Mouse (Mus musculus) adrenal gland (tissue): Measurements from ENCODE around the gene Scube1.

ENCODE experiments used
- intact Hi-C: fragments of 180-260 bp; cut with DNase I; formaldehyde crosslinking; loops from one replicate; pipeline ENCODE4 v1.15.1; 2025

Gene Scube1

DNA sequence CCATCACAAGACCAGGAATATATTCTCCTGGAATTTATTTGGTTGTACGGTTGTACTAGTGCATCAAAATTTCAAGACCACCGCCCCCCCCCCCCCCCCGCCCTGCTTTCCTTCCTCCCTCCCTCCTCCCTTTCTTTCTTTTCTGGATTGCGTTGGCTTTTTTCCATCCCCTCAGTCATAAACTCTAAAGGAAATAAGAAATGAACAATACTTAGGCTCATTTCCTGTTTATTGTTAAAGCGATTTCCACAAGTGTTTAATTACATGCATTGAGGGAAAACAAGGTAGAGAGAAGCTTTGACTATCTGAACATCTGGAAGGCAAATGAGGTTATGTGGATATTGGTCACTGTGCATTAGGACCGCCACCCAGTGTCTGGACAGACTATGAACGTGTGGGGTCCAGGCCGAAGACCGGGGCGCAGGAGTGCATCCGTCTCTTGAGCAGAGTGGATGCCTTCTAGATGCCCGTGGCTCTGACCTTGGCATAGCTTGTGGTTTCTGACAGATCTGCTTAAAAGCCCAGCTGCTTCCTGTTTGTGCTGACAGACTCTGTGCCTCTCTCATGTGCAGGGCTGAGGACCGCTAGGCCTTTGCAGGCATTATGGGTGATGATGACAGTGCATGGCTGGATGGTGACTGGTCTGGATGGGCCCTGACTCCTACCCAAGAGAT is 122.3 kb downstream of the Scube1 start:
- intact Hi-C loops: no loop called here

DNA sequence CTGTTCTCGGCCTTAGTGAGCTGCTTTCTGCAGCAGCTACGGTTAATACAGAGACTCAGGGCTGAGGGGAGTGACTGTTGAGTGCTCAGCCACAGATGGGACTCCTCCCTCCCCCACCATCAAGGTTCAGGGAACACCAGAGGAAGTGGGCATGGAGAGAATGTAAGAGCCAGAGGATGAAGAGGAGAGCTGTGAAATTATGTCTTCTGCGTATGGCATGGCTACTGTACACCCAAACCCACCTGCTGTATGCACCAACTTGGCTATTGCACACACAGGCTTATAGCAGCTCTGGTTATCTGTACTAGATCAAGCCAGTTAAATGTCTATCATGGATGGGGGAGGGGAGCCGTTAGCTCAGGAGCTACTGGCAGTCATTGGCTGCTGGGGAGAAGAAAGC is 123.6 kb downstream of the Scube1 start:
- intact Hi-C loops: no loop called here

DNA sequence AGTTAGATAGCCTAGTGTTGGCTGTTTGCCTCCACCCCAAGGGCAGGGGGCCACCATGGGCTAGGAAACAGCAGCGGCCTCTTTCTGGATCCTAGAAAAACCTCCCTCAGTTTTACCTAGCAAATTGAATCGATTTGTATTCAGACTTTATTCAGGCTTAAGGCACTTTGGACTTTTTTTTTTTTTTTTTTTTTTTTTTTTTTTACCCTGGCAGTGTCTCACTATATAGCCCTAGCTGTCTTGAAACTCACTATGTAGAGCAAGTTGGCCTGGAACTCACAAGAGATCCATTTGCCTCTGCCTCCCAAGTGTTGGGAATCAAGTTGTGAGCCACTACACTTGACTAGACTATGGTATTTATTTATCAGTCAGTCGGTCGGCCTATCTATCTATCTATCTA is 128.0 kb downstream of the Scube1 start:
- intact Hi-C loops: no loop called here

DNA sequence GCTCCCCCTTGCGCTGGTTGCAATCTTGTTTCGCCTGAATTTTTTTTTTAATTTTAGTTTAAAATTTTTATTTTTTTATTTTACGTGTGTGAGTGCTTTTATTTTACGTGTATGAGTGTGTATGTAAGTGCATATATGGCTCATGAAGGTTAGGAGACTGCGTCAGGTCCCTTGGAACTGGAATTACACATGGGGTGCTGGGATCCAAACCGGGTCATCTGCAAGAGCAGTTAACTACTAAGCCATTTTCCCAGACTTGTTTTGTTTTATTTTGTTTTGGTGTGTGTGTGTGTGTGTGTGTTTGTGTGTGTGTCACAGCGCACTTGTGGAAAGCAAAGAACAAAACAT is 129.5 kb downstream of the Scube1 start:
- intact Hi-C loops: no loop called here

DNA sequence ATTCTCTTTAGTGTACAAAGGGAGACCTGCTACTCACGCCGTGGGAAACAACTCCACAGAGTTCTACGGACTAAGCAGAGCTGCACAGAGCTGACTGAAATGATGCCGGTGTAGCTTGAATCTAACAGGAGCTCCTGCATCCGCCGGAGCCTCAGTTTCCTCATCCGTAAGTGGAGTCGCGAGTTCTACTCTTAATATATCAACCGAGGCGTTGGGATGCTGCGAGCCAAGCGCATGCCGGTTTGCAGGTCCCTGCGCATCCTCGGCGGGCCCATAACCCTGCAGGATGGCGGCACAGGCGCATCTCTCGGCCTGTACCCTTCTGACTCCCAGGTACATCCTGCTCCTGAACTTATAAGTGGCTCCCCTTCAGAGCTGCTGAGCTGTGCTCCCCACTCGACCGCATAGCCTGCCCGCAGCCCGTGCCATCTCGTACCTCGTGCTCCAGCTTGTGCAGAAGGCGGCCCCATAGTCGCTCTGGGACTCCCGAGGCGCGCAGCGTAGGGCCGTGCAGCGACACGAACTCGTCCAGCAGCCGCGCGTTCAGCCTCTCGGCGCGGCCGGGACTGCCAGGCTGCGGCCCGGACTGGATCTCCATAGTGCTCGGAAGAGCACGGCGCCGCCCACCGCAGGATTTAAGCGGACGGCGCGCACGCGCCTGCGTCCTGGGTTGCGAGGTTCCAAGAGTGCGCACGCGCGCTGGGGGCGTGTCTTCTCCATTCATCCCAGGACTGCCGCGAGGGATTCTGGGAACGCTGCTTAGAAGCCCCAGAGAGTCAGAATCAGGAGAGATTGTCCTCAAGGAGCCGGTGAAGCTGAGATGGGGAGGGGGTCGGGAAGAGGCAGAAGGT is 130.1 kb downstream of the Scube1 start, which contains the start of gene Ttll12:
Gene Ttll12 (minus strand): TSS at position 645 of the 851 bp plus-strand sequence.
- intact Hi-C loops: no loop called here

DNA sequence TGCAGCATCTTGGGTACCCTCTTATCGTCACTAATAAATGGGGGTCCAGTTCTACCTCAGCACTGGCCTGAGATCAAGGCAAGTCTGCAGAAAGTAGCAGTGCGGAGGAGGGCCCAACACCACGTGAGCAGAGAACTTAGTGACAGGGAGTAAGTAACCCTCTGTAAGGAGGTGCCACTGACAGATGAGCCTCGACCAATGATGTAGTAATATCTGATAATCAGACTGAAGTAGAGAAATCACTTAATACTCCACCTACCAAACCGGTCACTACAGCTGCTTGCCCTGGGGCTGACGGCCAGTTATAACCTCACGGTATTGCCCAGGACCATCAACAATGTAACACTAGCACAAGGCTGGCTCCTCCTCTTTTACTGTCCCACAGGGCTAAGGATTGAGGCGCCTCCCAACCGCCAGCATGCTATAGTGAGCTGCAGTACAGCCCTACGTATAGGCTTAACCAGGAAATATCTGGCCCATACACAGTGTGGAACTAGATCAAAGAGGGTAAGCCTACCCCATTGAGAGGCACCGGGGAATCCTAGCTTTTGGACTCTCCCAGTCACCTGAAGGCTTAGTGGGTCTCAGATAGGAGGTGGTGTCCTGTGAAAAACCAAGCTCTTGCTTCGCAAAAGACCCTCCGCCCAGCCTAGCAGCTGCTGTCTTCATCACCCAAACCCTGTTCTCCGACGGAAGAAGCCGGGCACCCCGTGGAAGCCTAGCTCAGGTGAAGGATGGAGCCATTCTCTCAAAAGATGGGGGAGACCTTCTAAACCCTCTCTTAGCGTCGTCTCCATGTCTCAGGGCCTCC is 130.9 kb downstream of the Scube1 start:
- intact Hi-C loops: no loop called here

DNA sequence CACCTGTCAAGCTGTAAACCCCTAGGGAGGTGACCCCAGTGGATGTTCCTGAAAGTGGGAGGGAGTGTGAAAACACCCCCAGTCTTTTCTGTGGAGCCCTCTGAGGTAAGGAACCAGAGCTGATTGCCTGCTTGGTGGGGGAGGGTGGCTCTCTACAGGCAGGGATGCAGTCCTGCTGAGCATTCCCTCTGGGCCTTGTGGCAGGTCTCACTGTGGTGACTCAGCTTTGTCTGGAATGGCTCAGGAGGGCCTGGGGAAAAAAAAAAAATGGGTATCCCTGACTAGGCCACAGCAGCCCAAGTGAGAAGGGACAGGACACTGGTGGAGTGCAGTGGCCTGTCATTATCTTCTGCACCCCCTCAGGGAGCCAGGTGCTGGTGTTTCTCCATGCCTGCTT is 131.6 kb downstream of the Scube1 start:
- intact Hi-C loops: no loop called here

DNA sequence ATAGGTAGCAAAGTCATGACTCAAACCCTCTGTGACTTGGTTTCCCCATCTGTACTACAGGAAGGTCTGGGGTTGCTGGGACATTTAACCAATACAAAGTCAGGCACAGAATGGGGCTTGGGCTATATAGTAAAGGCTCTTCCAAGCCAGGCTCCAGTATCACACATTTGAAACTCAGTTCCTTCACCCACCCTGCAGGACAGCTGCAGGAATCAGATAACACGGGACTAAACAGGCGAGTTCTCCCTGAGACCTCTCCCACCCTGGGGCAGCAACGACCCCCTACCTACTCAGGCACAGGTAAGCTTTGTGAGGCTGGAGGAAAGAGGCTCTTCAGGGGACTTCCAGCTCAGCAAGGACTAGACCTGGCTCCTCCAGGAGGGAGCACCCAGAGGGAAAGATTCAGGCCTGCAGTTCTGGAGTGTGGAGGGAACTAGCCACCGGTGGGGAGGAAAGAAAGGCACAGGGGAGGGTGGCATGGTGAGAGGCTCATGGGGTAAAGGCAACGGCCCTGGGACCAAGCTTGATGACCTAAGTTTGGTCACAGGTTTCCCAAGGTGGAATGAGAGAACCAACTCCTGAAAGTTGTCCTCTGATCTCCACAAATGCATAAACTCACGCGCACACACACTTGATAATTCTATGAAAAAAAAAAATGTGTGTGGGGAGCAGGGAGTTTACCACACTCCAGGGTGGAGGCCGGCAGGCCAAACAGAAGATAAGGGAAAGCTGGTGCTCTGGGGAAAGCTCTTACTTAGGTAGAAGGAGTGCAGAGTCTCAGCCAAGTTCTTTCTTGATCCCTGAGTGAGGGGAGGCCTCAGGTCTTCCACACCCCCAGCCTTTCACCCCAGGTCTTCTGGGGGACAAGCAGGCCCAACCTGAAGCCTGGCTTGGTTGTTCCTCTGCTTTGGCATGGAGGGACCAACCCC is 132.3 kb downstream of the Scube1 start:
- intact Hi-C loops: no loop called here

DNA sequence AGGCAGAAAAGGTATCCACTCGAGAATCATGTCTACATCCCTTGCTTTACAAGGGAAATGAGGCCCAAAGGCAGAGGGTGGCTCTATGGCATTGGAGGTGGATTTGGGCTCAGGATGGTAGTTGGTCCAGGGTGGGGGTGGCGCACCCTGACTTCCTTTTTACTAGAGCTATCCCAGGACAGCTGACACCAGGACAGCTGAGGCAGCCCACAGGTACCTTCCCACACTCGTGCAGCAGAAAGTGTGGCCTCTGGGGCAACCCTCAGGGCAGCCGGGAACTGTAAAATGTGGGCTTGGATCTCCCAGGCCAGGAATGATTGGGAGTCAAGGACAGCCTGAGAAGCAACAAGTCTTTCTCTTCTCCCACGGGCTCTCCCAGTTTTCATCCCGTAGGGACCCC is 133.1 kb downstream of the Scube1 start:
- intact Hi-C loops: no loop called here

DNA sequence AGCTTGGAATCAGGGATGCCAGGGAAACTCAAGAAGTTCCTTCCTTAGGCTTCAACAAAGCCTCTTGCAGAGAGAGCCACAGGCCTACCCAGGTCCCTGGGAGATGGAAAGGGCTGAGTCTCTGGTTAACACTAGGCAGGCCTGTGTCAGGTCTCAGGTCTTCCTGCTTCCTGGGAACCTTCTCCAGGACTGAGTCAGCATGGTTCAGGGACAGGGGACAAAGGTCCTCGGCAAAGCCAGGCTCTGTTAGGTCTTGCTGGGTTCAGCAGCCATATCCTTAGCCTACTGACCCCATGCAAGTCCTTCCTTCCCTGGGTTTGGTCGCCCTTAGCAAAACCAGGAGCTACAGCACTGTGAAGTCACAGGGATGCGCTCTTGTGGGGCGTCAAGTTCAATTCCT is 134.0 kb downstream of the Scube1 start:
- intact Hi-C loops: no loop called here

DNA sequence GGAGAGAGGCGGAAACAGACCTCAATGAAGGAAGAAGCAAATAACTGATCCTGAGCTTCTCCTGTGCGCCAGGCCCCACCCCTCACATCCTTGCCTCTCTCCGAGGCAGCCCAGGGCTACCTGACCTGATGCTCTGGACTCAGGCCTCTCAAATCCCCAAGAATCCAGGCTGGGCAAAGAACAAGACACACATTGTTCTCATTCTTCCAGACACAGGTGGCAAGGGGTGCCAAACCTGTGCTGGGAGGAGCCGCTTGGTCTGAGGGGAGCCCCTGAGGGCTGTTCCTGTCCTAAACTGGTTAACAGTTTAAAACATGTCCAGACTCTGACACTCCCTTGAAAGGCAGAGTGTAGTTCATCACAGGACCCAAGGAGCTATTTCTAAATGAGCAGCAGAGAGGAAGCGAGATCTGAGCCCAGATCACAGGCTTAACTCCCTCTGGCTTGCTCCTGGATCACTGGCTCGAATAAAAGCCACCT is 140.0 kb downstream of the Scube1 start:
- intact Hi-C loops: no loop called here

DNA sequence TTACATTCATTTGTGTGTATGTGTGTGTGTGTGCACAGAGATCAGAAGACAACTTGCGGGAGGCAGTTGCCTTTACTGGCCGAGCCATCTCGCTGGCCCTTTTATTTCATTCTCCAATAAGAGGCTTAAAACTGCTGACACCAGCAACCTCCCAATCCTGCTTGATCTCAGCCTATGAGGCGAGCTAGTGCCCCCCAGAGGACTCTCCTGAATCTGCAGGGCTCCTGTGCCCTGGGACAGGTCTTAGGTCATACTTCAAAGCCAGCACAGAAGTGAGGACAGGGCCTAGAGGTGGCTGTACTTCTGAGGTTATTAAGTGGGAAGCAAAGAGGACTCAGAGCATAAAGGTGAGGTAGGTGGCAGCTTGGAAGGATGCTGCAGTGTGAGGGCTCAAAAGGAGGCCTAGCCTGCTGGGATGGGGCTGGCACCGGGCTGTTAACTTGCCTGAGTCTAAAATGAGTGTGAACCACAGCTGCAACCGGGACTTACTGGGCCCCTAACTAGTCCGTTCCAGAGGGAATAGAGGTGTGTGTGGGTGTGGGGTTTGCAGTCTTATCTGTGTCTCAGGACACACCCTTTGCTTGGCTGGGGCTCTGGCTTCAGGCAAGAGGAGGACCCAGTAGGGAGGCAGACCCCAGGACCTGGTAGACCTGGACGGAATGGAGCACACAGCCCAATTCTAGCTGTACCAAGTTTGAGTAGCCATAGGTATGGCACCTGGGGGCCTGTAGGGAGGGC is 141.2 kb downstream of the Scube1 start:
- intact Hi-C loops: no loop called here

DNA sequence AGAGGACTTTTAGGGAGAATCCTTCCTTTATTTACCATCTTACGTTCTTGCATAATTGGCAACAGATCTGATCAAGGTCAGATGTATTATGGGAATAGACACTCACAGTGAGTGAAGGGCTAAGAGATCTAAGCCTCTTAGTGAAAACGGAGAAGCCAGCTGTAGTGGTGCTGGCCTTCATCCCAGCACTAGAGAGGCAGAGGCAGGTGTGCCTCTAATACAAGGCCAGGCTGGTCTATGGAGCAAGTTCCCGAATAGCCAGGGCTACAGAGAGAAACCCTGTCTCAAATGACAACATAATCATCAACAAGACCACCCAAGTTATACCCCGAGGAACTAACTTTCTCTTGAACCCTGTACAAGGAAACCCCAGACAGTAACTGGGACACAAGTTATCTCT is 141.9 kb downstream of the Scube1 start:
- intact Hi-C loops: no loop called here

DNA sequence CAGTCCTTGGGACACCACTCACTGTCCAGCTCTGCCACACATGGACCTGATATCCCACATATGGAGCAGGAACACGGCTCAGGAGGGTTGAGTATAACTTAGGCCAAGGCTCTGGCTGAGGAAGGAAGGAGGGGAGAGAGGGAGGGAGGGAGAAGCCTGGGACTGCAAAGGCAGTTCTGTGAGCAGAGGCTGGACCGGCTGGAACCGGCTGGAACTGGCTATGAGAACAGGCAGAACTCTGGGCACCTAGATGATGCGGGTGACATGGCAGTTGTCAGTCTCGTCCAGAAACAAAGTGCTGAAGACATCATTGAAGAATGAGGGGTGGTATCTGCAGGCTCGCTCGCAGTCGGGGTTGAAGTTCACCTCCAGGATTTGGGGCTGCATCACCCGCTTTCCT is 148.2 kb downstream of the Scube1 start:
- intact Hi-C loops: no loop called here

DNA sequence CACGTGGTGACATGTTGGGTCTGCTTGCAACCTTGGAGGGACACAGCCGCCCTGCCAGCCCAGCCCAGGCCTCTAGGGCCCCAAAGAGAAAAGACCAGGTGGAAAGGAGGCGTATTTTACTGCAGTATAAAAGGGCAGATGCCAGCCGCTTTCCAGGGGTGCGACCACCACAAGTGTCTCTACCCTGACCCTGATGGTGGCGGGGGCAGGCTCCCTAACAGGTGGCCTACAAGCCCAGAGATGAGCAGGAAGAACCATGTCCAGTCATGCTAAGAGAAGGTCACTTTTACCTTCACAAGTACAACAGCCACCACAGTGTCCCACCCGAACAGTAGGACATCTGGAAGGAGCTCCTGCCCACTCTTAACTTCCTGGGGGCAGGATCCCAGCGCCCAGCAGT is 149.3 kb downstream of the Scube1 start:
- intact Hi-C loops: no loop called here

DNA sequence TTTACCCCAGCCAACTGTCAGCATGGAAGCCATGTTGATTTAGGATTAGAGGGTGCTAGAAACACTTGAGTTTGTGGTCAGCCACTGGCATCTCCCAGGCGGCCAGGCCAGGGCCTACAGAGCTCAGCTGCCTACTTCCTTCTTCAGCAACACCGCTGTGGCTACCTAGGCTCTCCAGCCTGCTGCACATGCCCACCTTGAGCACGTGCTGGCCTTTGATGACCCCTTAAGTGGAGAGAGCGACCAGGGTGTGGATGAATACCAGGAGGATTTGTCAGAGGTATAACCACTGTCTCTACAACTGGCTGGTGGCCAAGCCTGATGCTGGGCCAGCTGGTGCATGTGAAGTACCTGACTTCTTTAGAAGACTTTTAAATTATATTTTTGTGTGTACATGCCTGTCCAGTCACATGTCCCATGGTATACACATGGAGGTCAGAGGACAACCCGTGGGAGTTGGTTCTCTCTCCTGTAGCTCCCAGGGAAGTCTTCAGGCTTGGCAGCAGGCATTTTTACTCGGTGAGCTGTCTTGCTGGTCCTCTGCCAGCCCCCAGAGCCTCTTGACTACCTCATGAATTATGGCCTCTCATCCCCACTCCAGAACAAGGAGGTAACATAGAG is 150.0 kb downstream of the Scube1 start:
- intact Hi-C loops: no loop called here

DNA sequence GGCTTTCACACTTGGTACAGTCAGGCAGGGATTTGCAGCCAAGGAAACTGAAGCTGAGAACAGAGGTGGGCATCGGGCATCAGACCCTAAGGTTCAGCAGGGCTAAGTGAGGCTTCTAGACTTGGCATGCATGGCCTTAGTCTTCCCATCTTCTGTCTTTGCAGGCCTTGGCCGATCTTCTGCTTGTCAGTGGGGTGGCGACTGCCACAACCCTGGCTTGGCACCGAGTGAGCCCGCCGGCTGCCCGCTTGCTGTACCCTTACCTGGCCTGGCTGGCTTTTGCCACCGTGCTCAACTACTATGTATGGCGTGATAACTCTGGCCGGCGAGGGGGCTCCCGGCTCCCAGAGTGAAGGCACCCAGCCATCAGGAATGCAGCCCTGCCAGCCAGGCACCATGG is 151.2 kb downstream of the Scube1 start:
- intact Hi-C loops: no loop called here

DNA sequence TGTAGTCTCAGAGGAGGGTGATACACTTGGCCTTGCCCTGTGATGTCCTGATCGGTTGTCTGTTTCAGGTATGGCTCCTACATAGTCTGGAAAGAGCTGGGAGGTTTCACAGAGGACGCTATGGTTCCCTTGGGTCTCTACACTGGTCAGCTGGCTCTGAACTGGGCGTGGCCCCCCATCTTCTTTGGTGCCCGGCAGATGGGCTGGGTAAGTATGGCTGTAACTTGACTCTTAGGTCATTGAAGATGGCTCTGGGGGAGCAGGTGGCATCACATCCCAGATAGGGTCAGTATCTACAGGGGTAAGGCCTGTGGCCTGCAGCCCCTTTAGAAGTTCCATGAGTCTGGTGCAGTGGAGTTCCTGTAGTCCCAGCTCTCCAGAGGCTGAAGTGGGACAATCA is 152.7 kb downstream of the Scube1 start:
- intact Hi-C loops: no loop called here

DNA sequence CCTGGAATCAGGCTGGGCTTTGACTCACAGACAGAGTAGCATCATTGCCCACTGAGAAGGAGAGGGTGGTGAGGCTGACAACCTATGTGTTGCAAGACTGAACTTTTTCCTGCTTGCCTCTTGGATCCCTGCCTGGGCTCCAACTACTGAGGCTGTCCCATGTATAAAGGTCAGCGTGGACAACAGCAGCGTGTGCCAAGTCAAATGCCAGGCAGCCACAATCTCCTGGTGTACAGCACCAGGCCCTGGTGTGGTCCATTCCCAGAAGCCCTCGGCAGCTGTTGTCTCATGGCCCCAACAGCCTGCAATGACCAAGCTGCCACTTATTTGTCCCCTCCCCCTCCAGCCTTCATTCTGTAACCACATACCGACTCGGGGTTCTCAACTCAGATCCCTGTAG is 153.2 kb downstream of the Scube1 start:
- intact Hi-C loops: no loop called here

DNA sequence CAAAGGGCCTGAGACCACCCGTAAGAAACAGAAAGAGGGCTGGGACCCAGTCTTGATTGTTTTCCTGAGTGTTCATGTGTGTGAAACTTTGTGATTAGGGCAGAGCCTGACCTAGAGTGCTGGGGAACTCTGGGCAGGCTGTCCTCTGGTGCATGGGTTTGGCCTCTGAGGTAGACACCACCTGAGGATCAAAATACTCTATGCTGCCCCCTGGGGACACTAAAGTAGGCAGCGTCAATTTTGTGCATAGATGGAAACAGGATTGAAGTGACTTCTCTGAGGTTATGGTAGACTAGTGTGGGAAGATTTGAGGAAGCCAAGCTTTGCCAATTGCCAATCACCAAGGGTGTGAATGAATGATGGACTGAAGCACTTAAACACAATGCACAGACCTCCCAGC is 154.2 kb downstream of the Scube1 start:
- intact Hi-C loops: no loop called here
